Mouse (Mus musculus): ENCODE data around the gene Ccnd3.

GRCm38 (mm10) chr17:47564612-47565011, 59.8 kb downstream of the Ccnd3 start:
- TF ChIP-seq CTCF (IDR thresholded peaks at IDR 0.05; ENCODE audit: low read depth, low read length) = no peak
- no peak for TF ChIP-seq POLR2A (IDR thresholded peaks at IDR 0.05; ENCODE audit: extremely low read depth, insufficient read depth, low read length)
